Mouse (Mus musculus) midbrain, embryonic 16.5 days (tissue): ENCODE results near the gene Rassf1. TPM values are rescaled to one million over a fixed set of nuclear protein-coding genes. Genes with fewer than 3 reads are reported as not detected.
A peak's percentile ranks its signal among the peaks of the same experiment; 100 is the strongest.

ENCODE experiments used
- ATAC-seq: fragments of 200-750 bp; cut with Nextera tagmentation; 2 replicates; pipeline ENCODE4 v1.8.0; 2017; ENCODE audit warnings: moderate TSS enrichment
- H3K27ac ChIP-seq: fragments of 300-500 bp; sonication (generic); 2 replicates; pipeline ENCODE4 v1.5.1; 2014; ENCODE audit warnings: mild to moderate bottlenecking, low read length, mixed read lengths
- H3K27me3 ChIP-seq: fragments of 300-500 bp; sonication (generic); 2 replicates; pipeline ENCODE4 v1.6.1; 2014; ENCODE audit warnings: low read depth, low read length, mixed read lengths; ENCODE audit not compliant: control insufficient read depth, insufficient read depth
- H3K36me3 ChIP-seq: fragments of 300-500 bp; sonication (generic); 2 replicates; pipeline ENCODE4 v1.6.1; 2014; ENCODE audit warnings: mild to moderate bottlenecking, low read length, moderate library complexity, mixed read lengths; ENCODE audit not compliant: control insufficient read depth, insufficient read depth
- H3K4me1 ChIP-seq: fragments of 300-500 bp; sonication (generic); 2 replicates; pipeline ENCODE4 v1.6.1; 2014; ENCODE audit warnings: mild to moderate bottlenecking, low read length, mixed read lengths; ENCODE audit not compliant: control insufficient read depth, insufficient read depth
- H3K4me2 ChIP-seq: fragments of 300-500 bp; sonication (generic); 2 replicates; pipeline ENCODE4 v1.6.1; 2014; ENCODE audit warnings: mild to moderate bottlenecking, low read length, mixed read lengths
- H3K4me3 ChIP-seq: fragments of 300-500 bp; sonication (generic); 2 replicates; pipeline ENCODE4 v1.5.1; 2014; ENCODE audit warnings: low read depth, mild to moderate bottlenecking, low read length, moderate library complexity, mixed read lengths
- H3K9ac ChIP-seq: fragments of 300-500 bp; sonication (generic); 2 replicates; pipeline ENCODE4 v1.6.1; 2014; ENCODE audit warnings: low read depth, low read length, mixed read lengths
- H3K9me3 ChIP-seq: fragments of 300-500 bp; sonication (generic); replicated peaks from 2 replicates; pipeline ENCODE4 v1.6.1; 2014; ENCODE audit warnings: mild to moderate bottlenecking, low read length, mixed read lengths; ENCODE audit not compliant: control insufficient read depth, poor library complexity, severe bottlenecking
- WGBS: fragments of 180-500 bp; shearing (Covaris S2); extraction: QIAGEN DNeasy Blood & Tissue Kit; methylation state at CpG from one replicate; pipeline ENCODE4 v1.1.7; 2014; 5-methylcytosine and 5-hydroxymethylcytosine counted together
- polyA plus RNA-seq: library from polyadenylated mRNA; unstranded; fragments of >200 nt; fragmentation: Nextera tagmentation; extraction: Ambion mirVana; gene quantifications from 2 replicates; pipeline ENCODE4 v1.2.1, GENCODE M21; 2015

Gene Rassf1
- polyA plus RNA-seq, 1 experiment from 2014 or later = 49.4 TPM

GRCm38 (mm10) chr9:107538711-107539110, 12.6 kb upstream of the Rassf1 start:
- Histone ChIP-seq H3K4me2 (no peak overlapping the region), H3K4me1 (peaks cover 41% of the 10 kb centered on the region), H3K27ac (no peak overlapping the region), H3K27me3 (no peaks in the 10 kb centered on the region), H3K4me3 (no peak overlapping the region), H3K36me3 (peaks cover 23% of the 10 kb centered on the region), H3K9ac (no peak overlapping the region), H3K9me3 (no peaks in the 10 kb centered on the region)
- 88% methylated on average over 3 of the region's 3 CpGs for WGBS
- ATAC-seq = no peak

GRCm38 (mm10) chr9:107539940-107540339, 11.4 kb upstream of the Rassf1 start:
- Histone ChIP-seq H3K36me3 (peaks cover 30% of the 10 kb centered on the region), H3K27ac (no peak overlapping the region), H3K9me3 (no peaks in the 10 kb centered on the region), H3K4me2 (no peak overlapping the region), H3K9ac (no peak overlapping the region), H3K4me1 (peaks cover 41% of the 10 kb centered on the region), H3K27me3 (no peaks in the 10 kb centered on the region), H3K4me3 (no peak overlapping the region)
- no peak for ATAC-seq
- WGBS = 95% methylated on average over 8 of the region's 8 CpGs

GRCm38 (mm10) chr9:107540420-107540819, 10.9 kb upstream of the Rassf1 start:
- Histone ChIP-seq H3K27ac (no peak overlapping the region), H3K4me2 (peak overlapping the region; percentile 97; the same call in 1 of the 2 replicates), H3K27me3 (no peaks in the 10 kb centered on the region), H3K36me3 (peaks cover 34% of the 10 kb centered on the region), H3K4me3 (no peak overlapping the region), H3K4me1 (peaks cover 40% of the 10 kb centered on the region), H3K9me3 (no peaks in the 10 kb centered on the region), H3K9ac (no peak overlapping the region)
- 75% methylated on average over 4 of the region's 4 CpGs for WGBS
- ATAC-seq = no peak

GRCm38 (mm10) chr9:107541005-107541404, 10.3 kb upstream of the Rassf1 start:
- Histone ChIP-seq H3K36me3 (peaks cover 34% of the 10 kb centered on the region), H3K4me1 (peaks cover 36% of the 10 kb centered on the region), H3K27ac (peak overlapping the region; percentile 73; the same call in 1 of the 2 replicates), H3K9me3 (no peaks in the 10 kb centered on the region), H3K27me3 (no peaks in the 10 kb centered on the region), H3K4me3 (peak overlapping the region; percentile 69), H3K4me2 (peak overlapping the region; percentile 97), H3K9ac (peak overlapping the region; percentile 74)
- 42% methylated on average over 10 of the region's 10 CpGs for WGBS
- no peak for ATAC-seq

GRCm38 (mm10) chr9:107541474-107542351, 9.6 kb upstream of the Rassf1 start, which contains the start of the genes Cyb561d2 and Nprl2:
TSS of gene Cyb561d2 (minus strand) at chr9:107542193.
TSS of gene Nprl2 (plus strand) at chr9:107542226.
- peak; percentile 84 for ATAC-seq
- H3K4me2 ChIP-seq = peak within 1 kb of the TSS; percentile 97
- no peaks in the 10 kb centered on the region for H3K27me3 ChIP-seq
- H3K36me3 ChIP-seq = peaks cover 34% of the 10 kb centered on the region
- no peaks in the 10 kb centered on the region for H3K9me3 ChIP-seq
- WGBS = under 1% methylated on average over 46 of the region's 46 CpGs
- H3K9ac ChIP-seq = peak within 1 kb of the TSS; percentile 74
- H3K27ac ChIP-seq = peak within 1 kb of the TSS; percentile 73
- peaks cover 33% of the 10 kb centered on the region for H3K4me1 ChIP-seq
- H3K4me3 ChIP-seq = peak within 1 kb of the TSS; percentile 69

GRCm38 (mm10) chr9:107542352-107542686, 9.0 kb upstream of the Rassf1 start:
- WGBS = 2% methylated on average over 11 of the region's 11 CpGs
- no peaks in the 10 kb centered on the region for H3K9me3 ChIP-seq
- peak overlapping the region; percentile 74 for H3K9ac ChIP-seq
- peak; percentile 5; the same call in 1 of the 2 replicates for ATAC-seq
- peaks cover 34% of the 10 kb centered on the region for H3K36me3 ChIP-seq
- peak overlapping the region; percentile 73 for H3K27ac ChIP-seq
- H3K27me3 ChIP-seq = no peaks in the 10 kb centered on the region
- H3K4me2 ChIP-seq = peak overlapping the region; percentile 97
- peak overlapping the region; percentile 69 for H3K4me3 ChIP-seq
- peaks cover 33% of the 10 kb centered on the region for H3K4me1 ChIP-seq

GRCm38 (mm10) chr9:107542721-107543120, 8.6 kb upstream of the Rassf1 start:
- H3K4me2 ChIP-seq = peak overlapping the region; percentile 97
- H3K4me1 ChIP-seq = peaks cover 35% of the 10 kb centered on the region
- no peak for ATAC-seq
- peak overlapping the region; percentile 69 for H3K4me3 ChIP-seq
- no peaks in the 10 kb centered on the region for H3K9me3 ChIP-seq
- H3K9ac ChIP-seq = no peak overlapping the region
- peaks cover 34% of the 10 kb centered on the region for H3K36me3 ChIP-seq
- WGBS = 50% methylated on average over 8 of the region's 8 CpGs
- no peak overlapping the region for H3K27ac ChIP-seq
- H3K27me3 ChIP-seq = no peaks in the 10 kb centered on the region

GRCm38 (mm10) chr9:107543299-107543698, 8.1 kb upstream of the Rassf1 start:
- Histone ChIP-seq H3K9me3 (no peaks in the 10 kb centered on the region), H3K4me1 (peaks cover 35% of the 10 kb centered on the region), H3K4me2 (no peak overlapping the region), H3K9ac (no peak overlapping the region), H3K4me3 (no peak overlapping the region), H3K36me3 (peaks cover 32% of the 10 kb centered on the region), H3K27ac (no peak overlapping the region), H3K27me3 (no peaks in the 10 kb centered on the region)
- no peak for ATAC-seq
- 90% methylated on average over 11 of the region's 11 CpGs for WGBS

- Histone ChIP-seq H3K4me3 (no peak overlapping the region), H3K9ac (no peak overlapping the region), H3K27ac (no peak overlapping the region), H3K4me2 (no peak overlapping the region), H3K36me3 (peaks cover 24% of the 10 kb centered on the region), H3K9me3 (no peaks in the 10 kb centered on the region), H3K27me3 (peaks cover under 1% of the 10 kb centered on the region; the same call in 1 of the 2 replicates), H3K4me1 (peaks cover 35% of the 10 kb centered on the region)
- no peak for ATAC-seq
- 95% methylated on average over 17 of the region's 17 CpGs for WGBS
Observed at GRCm38 (mm10) chr9:107544196-107544700, 7.1 kb upstream of the Rassf1 start.
